ENCODE assay signal across 15 mouse cellular contexts in genomic region chr9:27813207-27813790, GRCm38 (mm10). TPM values are rescaled to one million over a fixed set of nuclear protein-coding genes. Genes with fewer than 3 reads are reported as not detected.
DNase-seq lines count a peak whose midpoint lies in the region; ATAC-seq and TF ChIP-seq lines count a peak whose summit lies in the region.
"Had no signal": no experiment of that assay in that cellular context is flagged by ENCODE, and none has a peak within 500 bp of the region (broad histone marks: within the 10 kb centered on the region; RNA-seq: fewer than 3 reads in every experiment).

No protein-coding gene starts in this region.

- H3K4me1 ChIP-seq in limb, embryonic 12.5 days (replicated peaks), result no peaks in the 10 kb centered on the region
- H3K4me1 ChIP-seq in limb, embryonic 10.5 days, result no peaks in the 10 kb centered on the region
- peaks cover 9% of the 10 kb centered on the region; the same call in 1 of the 2 replicates for H3K4me1 ChIP-seq in embryonic fibroblast, embryonic 13.5 days (ENCODE audit: control insufficient read depth, insufficient read depth, low read length)
- H3K4me1 ChIP-seq in stomach, embryonic 14.5 days (ENCODE audit: control insufficient read depth, insufficient read depth, low read length), result no peaks in the 10 kb centered on the region
- H3K4me1 ChIP-seq: hindbrain, embryonic 13.5 days; midbrain, embryonic 12.5 days; neural tube, embryonic 15.5 days had no signal

- 0 out of 2 replicates have a peak, but pooled peaks have one; percentile 42 for ATAC-seq in limb, embryonic 12.5 days (ENCODE audit: insufficient number of reproducible peaks, insufficient read depth, low FRiP score, low TSS enrichment, low read depth)
- peak; percentile 88; the same call in 1 of the 2 replicates for ATAC-seq in stomach, embryonic 14.5 days (ENCODE audit: insufficient number of reproducible peaks, insufficient read depth, low FRiP score, low read depth)

- no peak for TF ChIP-seq CTCF in gastrocnemius, adult 2 months (IDR thresholded peaks at IDR 0.05)
- TF ChIP-seq CTCF in embryonic fibroblast, embryonic 13.5 days (IDR thresholded peaks at IDR 0.05; ENCODE audit: borderline replicate concordance, insufficient read depth, low read length), result no peak

- H3K36me3 ChIP-seq in limb, embryonic 12.5 days, result no peaks in the 10 kb centered on the region
- H3K36me3 ChIP-seq in limb, embryonic 10.5 days, result no peaks in the 10 kb centered on the region
- no peaks in the 10 kb centered on the region for H3K36me3 ChIP-seq in stomach, embryonic 14.5 days (ENCODE audit: control insufficient read depth, insufficient read depth, low read length)
- H3K36me3 ChIP-seq: hindbrain, embryonic 13.5 days; midbrain, embryonic 12.5 days; neural tube, embryonic 15.5 days had no signal

- 44% methylated on average over 3 of the region's 3 CpGs for WGBS in limb, embryonic 12.5 days
- WGBS in limb, embryonic 10.5 days, result 48% methylated on average over 3 of the region's 3 CpGs
- WGBS in stomach, embryonic 14.5 days, result 6% methylated on average over 3 of the region's 3 CpGs

- H3K9ac ChIP-seq in limb, embryonic 12.5 days (replicated peaks), result no peak overlapping the region
- H3K9ac ChIP-seq in stomach, embryonic 14.5 days (replicated peaks; ENCODE audit: low read depth, low read length), result no peak overlapping the region
- H3K9ac ChIP-seq: hindbrain, embryonic 13.5 days; midbrain, embryonic 12.5 days; neural tube, embryonic 15.5 days had no signal

- no peaks in the 10 kb centered on the region for H3K9me3 ChIP-seq in limb, embryonic 12.5 days
- no peaks in the 10 kb centered on the region for H3K9me3 ChIP-seq in limb, embryonic 10.5 days (replicated peaks)
- no peaks in the 10 kb centered on the region for H3K9me3 ChIP-seq in stomach, embryonic 14.5 days (ENCODE audit: control insufficient read depth, low read depth, low read length)
- H3K9me3 ChIP-seq: hindbrain, embryonic 13.5 days; midbrain, embryonic 12.5 days; neural tube, embryonic 15.5 days had no signal

- no peak for DNase-seq in gastrocnemius, adult 2 months
- DNase-seq in gastrocnemius, postnatal 4 days (ENCODE audit: low spot score in 2 of 2), result no peak
- no peak for DNase-seq in limb, embryonic 10.5 days (ENCODE audit: low spot score)
- DNase-seq in frontal cortex, postnatal 36 days (ENCODE audit: low spot score in 2 of 2), result no peak
- DNase-seq in spleen, postnatal 10 days (ENCODE audit: low spot score in 2 of 2), result no peak
- DNase-seq: cerebellum, postnatal 10 days; right cerebral cortex, postnatal 14 days; thymus, adult 18-20 months had no signal

- peak overlapping the region; percentile 13; the same call in 1 of the 2 replicates for H3K27ac ChIP-seq in gastrocnemius, adult 2 months
- no peak overlapping the region for H3K27ac ChIP-seq in limb, embryonic 12.5 days
- H3K27ac ChIP-seq in limb, embryonic 10.5 days, result no peak overlapping the region
- peak overlapping the region; percentile 88 for H3K27ac ChIP-seq in embryonic fibroblast, embryonic 13.5 days (ENCODE audit: insufficient read depth, low read length)
- peak overlapping the region; percentile 2; the same call in 1 of the 2 replicates for H3K27ac ChIP-seq in stomach, embryonic 14.5 days (ENCODE audit: low read length)
- H3K27ac ChIP-seq: hindbrain, embryonic 13.5 days; left cerebral cortex, adult 2 months; midbrain, embryonic 12.5 days; neural tube, embryonic 15.5 days had no signal

- no peak overlapping the region for H3K4me3 ChIP-seq in gastrocnemius, adult 2 months
- H3K4me3 ChIP-seq in limb, embryonic 12.5 days (replicated peaks), result no peak overlapping the region
- no peak overlapping the region for H3K4me3 ChIP-seq in limb, embryonic 10.5 days
- no peak overlapping the region for H3K4me3 ChIP-seq in embryonic fibroblast, embryonic 13.5 days (ENCODE audit: insufficient read depth, low read length)
- no peak overlapping the region for H3K4me3 ChIP-seq in stomach, embryonic 14.5 days (ENCODE audit: low read depth, low read length)
- H3K4me3 ChIP-seq: hindbrain, embryonic 13.5 days; left cerebral cortex, adult 2 months; midbrain, embryonic 12.5 days; neural tube, embryonic 15.5 days had no signal

- H3K27me3 ChIP-seq in limb, embryonic 12.5 days, result 0 out of 2 replicates have a peak, but pooled peaks cover 2% of the 10 kb centered on the region
- H3K27me3 ChIP-seq in limb, embryonic 10.5 days (ENCODE audit: low read depth, poor library complexity, severe bottlenecking), result no peaks in the 10 kb centered on the region
- H3K27me3 ChIP-seq in stomach, embryonic 14.5 days (ENCODE audit: control insufficient read depth, insufficient read depth, low read length), result no peaks in the 10 kb centered on the region
- H3K27me3 ChIP-seq: hindbrain, embryonic 13.5 days; midbrain, embryonic 12.5 days; neural tube, embryonic 15.5 days had no signal

- no peak for TF ChIP-seq POLR2A in embryonic fibroblast, embryonic 13.5 days (IDR thresholded peaks at IDR 0.05; ENCODE audit: low read depth, low read length)

- intact Hi-C loops in gastrocnemius, adult 2 months (cut with DNase I), result no loop called here

- H3K4me2 ChIP-seq in limb, embryonic 12.5 days, result no peak overlapping the region
- no peak overlapping the region for H3K4me2 ChIP-seq in stomach, embryonic 14.5 days (replicated peaks; ENCODE audit: low read depth, low read length)
- H3K4me2 ChIP-seq: hindbrain, embryonic 13.5 days; midbrain, embryonic 12.5 days; neural tube, embryonic 15.5 days had no signal

RNA-seq across cellular contexts. Expression of gene Opcml, which starts 22.7 kb away (rescaled TPM):
- 1 to 10 TPM; 1.0 to 1.5 TPM for total RNA-seq in gastrocnemius, adult 2 months (2021)
- total RNA-seq in gastrocnemius, postnatal 4 days (2021), result 1 to 10 TPM; 5.1 to 6.0 TPM
- polyA plus RNA-seq in limb, embryonic 12.5 days (2016; fragmentation: Nextera tagmentation; extraction: Ambion mirVana), result 1.6 and 1.7 TPM in 2 replicates
- polyA plus RNA-seq in limb, embryonic 10.5 days (2016; fragmentation: Nextera tagmentation; extraction: Ambion mirVana), result 0.46 and 0.90 TPM in 2 replicates
- 0.15 and 0.83 TPM in 2 replicates for polyA plus RNA-seq in embryonic fibroblast, embryonic 13.5 days (2011; ENCODE audit: insufficient read length, low read depth, missing spikeins)
- 7.0 and 7.6 TPM in 2 replicates for polyA plus RNA-seq in stomach, embryonic 14.5 days (2014; fragmentation: Nextera tagmentation; extraction: Ambion mirVana)

Comparison
In these comparisons a context has a peak if more than half of its experiments do, and no peak if none do; other contexts are left out.
1. H3K27ac ChIP-seq: peak in gastrocnemius, adult 2 months (single experiment), embryonic fibroblast, embryonic 13.5 days (single experiment) and stomach, embryonic 14.5 days (single experiment); none in limb, embryonic 12.5 days (single experiment) and limb, embryonic 10.5 days (single experiment).